Mouse (Mus musculus) liver, adult 2 months (tissue): ENCODE data around the gene Zfp423.

Experiments
- CTCF ChIP-seq: fragments of 200-500 bp; IDR thresholded peaks from 2 replicates; pipeline ENCODE4 v1.5.1; 2011; ENCODE audit warnings: low read depth, low read length, control low read depth
- POLR2A ChIP-seq: fragments of 200-500 bp; IDR thresholded peaks from 2 replicates; pipeline ENCODE4 v1.6.1; 2011; ENCODE audit warnings: low read length, control low read depth; ENCODE audit not compliant: insufficient read depth; ENCODE audit errors: extremely low read depth

DNA sequence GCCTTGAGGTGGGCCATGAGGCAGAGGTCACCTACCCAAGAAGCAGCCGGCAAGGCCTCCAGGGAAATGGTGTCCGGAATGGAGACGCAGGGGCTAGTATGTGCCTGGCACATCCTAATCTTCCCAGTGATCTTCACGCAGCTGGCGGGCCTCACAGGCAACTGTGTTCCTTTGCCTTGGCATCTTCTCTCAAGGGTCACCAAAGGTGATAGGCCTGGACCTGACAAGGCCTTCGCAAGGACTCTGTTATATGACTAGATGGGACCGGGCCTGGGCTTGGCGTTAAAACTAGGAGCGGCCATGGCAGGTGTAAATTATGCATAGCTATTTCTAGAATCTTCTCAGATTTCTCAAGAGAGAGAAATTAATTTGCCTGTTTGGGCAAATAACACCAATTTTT is 303.4 kb downstream of the Zfp423 start:
- TF ChIP-seq CTCF (no peak), POLR2A (no peak)
